Mouse (Mus musculus) heart, embryonic 12.5 days (tissue): ENCODE measurements at regions not wholly inside any gene's neighbourhood (a gene's known extent, or its start where the extent isn't known, plus 50 kb on each side); places are given as distances from the start of the nearest gene placed in this dataset.

Experiments
- ATAC-seq: fragments of 200-750 bp; cut with Nextera tagmentation; 2 replicates; pipeline ENCODE4 v1.8.0; 2017; ENCODE audit warnings: moderate TSS enrichment, moderate library complexity; ENCODE audit not compliant: insufficient number of reproducible peaks, low FRiP score
- H3K27ac ChIP-seq: fragments of 300-500 bp; sonication (generic); 2 replicates; pipeline ENCODE4 v1.5.1; 2016; ENCODE audit warnings: mild to moderate bottlenecking, moderate library complexity; ENCODE audit not compliant: poor library complexity, severe bottlenecking
- H3K27me3 ChIP-seq: fragments of 300-500 bp; sonication (generic); replicated peaks from 2 replicates; pipeline ENCODE4 v1.6.1; 2016; ENCODE audit warnings: mild to moderate bottlenecking, moderate library complexity
- H3K36me3 ChIP-seq: fragments of 300-500 bp; sonication (generic); 2 replicates; pipeline ENCODE4 v1.6.1; 2016; ENCODE audit warnings: mild to moderate bottlenecking, moderate library complexity
- H3K4me1 ChIP-seq: fragments of 300-500 bp; sonication (generic); replicated peaks from 2 replicates; pipeline ENCODE4 v1.6.1; 2016; ENCODE audit warnings: mild to moderate bottlenecking
- H3K4me2 ChIP-seq: fragments of 300-500 bp; sonication (generic); 2 replicates; pipeline ENCODE4 v1.6.1; 2016; ENCODE audit warnings: mild to moderate bottlenecking, moderate library complexity
- H3K4me3 ChIP-seq: fragments of 300-500 bp; sonication (generic); 2 replicates; pipeline ENCODE4 v1.5.1; 2016; ENCODE audit warnings: mild to moderate bottlenecking
- H3K9ac ChIP-seq: fragments of 300-500 bp; sonication (generic); 2 replicates; pipeline ENCODE4 v1.6.1; 2016; ENCODE audit warnings: mild to moderate bottlenecking, moderate library complexity
- H3K9me3 ChIP-seq: fragments of 300-500 bp; sonication (generic); replicated peaks from 2 replicates; pipeline ENCODE4 v1.6.1; 2016; ENCODE audit warnings: mild to moderate bottlenecking, moderate library complexity
- WGBS: fragments of 180-500 bp; shearing (Covaris S2); methylation state at CpG from one replicate; pipeline ENCODE4 v1.1.7; 2016; 5-methylcytosine and 5-hydroxymethylcytosine counted together

DNA sequence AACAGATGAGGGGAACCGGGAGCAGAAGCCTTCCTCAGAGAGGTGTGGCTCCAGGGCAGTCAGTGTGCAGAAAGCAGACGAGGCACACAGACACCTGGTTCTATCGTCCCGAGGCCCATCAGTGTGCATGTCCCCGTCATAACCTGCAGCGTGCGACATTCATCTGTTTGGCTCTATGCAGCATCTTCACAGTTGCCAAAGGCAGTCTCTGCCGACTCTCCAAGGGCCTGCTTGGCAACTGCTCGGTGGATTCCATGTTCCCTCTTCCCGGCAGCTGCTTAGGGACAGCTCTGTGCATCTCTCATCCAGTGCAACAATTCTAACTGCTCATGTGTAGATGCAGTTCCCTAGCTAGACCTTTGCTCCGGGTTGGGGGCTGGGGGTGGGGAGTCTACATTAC, 127.8 kb downstream of the Trim29 start:
- no peak for ATAC-seq
- H3K4me2 ChIP-seq: no peak overlapping the region
- no peaks in the 10 kb centered on the region for H3K4me1 ChIP-seq
- WGBS: 80% methylated on average over 11 of the region's 11 CpGs
- H3K4me3 ChIP-seq: no peak overlapping the region
- no peaks in the 10 kb centered on the region for H3K9me3 ChIP-seq
- peaks cover 13% of the 10 kb centered on the region; the same call in 1 of the 2 replicates for H3K27me3 ChIP-seq
- no peaks in the 10 kb centered on the region for H3K36me3 ChIP-seq
- no peak overlapping the region for H3K9ac ChIP-seq
- H3K27ac ChIP-seq: no peak overlapping the region

DNA sequence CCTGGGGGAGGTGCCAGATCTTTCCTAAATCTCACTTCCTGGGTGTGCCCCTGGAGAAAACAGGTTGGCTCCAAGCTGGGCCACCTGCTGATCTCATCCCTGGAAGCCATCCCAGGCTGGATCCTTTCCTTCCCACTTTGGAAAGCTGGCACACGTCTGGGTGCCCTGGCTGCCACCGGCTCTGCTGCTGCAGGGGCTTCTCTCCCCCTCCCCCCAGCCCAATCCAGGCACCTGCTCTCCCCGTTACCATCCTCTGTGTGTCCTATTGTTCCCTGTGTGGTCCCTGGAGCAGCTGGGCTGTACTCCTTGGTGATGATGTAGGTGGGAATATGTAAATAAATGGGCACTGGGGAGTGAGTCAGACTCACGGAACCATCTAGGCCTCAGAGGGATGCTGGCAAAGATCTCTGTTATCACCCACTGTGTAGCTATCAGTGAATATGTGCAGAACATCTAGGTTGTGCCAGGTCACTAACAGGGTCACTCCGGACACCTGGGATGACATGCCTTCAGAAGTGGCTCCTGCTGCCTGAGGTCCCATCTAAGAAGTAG, 130.4 kb downstream of the Trim29 start:
- WGBS: 50% methylated on average over 5 of the region's 5 CpGs
- Histone ChIP-seq H3K27me3 (0 out of 2 replicates have a peak, but pooled peaks cover 10% of the 10 kb centered on the region), H3K4me1 (no peaks in the 10 kb centered on the region), H3K4me3 (no peak overlapping the region), H3K27ac (no peak overlapping the region), H3K9me3 (no peaks in the 10 kb centered on the region), H3K4me2 (no peak overlapping the region), H3K36me3 (no peaks in the 10 kb centered on the region), H3K9ac (no peak overlapping the region)
- no peak for ATAC-seq

GRCm38 (mm10) chr9:43445491-43445890, 134.8 kb downstream of the Trim29 start:
- no peaks in the 10 kb centered on the region for H3K4me1 ChIP-seq
- no peak overlapping the region for H3K4me2 ChIP-seq
- 0 out of 2 replicates have a peak, but pooled peaks cover 7% of the 10 kb centered on the region for H3K27me3 ChIP-seq
- H3K36me3 ChIP-seq: no peaks in the 10 kb centered on the region
- H3K4me3 ChIP-seq: no peak overlapping the region
- no peak overlapping the region for H3K9ac ChIP-seq
- no peak for ATAC-seq
- no peaks in the 10 kb centered on the region for H3K9me3 ChIP-seq
- WGBS: 84% methylated on average over 1 of the region's 1 CpGs
- no peak overlapping the region for H3K27ac ChIP-seq

DNA sequence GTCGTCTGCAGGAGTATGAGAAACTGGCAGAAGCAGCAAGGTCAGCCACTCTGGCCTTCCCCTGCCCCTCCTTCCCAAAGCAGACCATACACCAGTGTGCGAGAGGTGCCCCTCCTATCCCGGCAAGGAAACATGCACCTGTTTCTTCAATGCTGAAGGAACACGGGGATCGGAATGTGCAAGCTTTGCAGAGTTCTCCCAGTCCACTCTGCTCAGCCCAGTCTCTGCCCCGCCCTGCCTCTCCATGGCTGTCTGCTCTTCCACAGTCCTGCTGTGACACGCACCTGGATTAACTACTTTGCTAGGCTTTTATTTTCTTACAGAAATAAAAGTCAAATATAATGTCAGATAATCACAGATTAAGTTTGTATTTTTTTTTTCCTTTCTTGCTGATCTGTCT, 136.7 kb downstream of the Trim29 start:
- no peaks in the 10 kb centered on the region for H3K9me3 ChIP-seq
- no peak overlapping the region for H3K4me2 ChIP-seq
- 77% methylated on average over 7 of the region's 7 CpGs for WGBS
- no peak overlapping the region for H3K27ac ChIP-seq
- no peak overlapping the region for H3K4me3 ChIP-seq
- H3K36me3 ChIP-seq: no peaks in the 10 kb centered on the region
- no peaks in the 10 kb centered on the region for H3K4me1 ChIP-seq
- no peak for ATAC-seq
- no peak overlapping the region for H3K9ac ChIP-seq
- peaks cover 14% of the 10 kb centered on the region for H3K27me3 ChIP-seq

DNA sequence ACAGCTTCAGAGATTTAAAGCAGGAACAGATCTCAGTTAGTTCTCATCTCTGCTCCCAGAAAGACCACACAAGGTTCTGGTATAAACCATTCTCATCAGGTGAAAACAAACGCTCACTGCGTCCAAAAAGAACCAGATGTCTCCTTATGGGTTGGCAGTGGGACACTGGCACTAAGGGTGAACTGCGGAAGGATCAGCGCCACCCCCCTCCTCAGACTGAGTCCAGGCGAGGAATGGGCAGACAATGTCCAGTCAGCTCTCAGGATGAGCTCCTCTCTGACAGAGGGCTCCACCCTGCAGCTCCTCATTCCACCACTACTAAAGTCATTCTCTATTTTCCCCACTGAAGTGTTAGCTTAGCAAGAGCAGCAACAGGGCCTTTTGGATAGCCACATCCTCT, 138.3 kb downstream of the Trim29 start:
- no peaks in the 10 kb centered on the region for H3K9me3 ChIP-seq
- H3K4me1 ChIP-seq: peaks cover 5% of the 10 kb centered on the region; the same call in 1 of the 2 replicates
- WGBS: 79% methylated on average over 5 of the region's 5 CpGs
- no peaks in the 10 kb centered on the region for H3K36me3 ChIP-seq
- ATAC-seq: no peak
- H3K4me2 ChIP-seq: no peak overlapping the region
- no peak overlapping the region for H3K27ac ChIP-seq
- no peak overlapping the region for H3K9ac ChIP-seq
- H3K27me3 ChIP-seq: peaks cover 26% of the 10 kb centered on the region
- H3K4me3 ChIP-seq: no peak overlapping the region

GRCm38 (mm10) chr9:43453953-43454582, 143.4 kb downstream of the Trim29 start:
- Histone ChIP-seq H3K9ac (no peak overlapping the region), H3K27ac (no peak overlapping the region), H3K4me2 (no peak overlapping the region), H3K4me3 (peak overlapping the region; percentile 12; the same call in 1 of the 2 replicates), H3K4me1 (peaks cover 8% of the 10 kb centered on the region; the same call in 1 of the 2 replicates), H3K27me3 (peaks cover 57% of the 10 kb centered on the region), H3K36me3 (no peaks in the 10 kb centered on the region), H3K9me3 (no peaks in the 10 kb centered on the region)
- no peak for ATAC-seq
- 4% methylated on average over 14 of the region's 14 CpGs for WGBS

GRCm38 (mm10) chr9:43457736-43458135, 147.1 kb downstream of the Trim29 start:
- Histone ChIP-seq H3K4me2 (no peak overlapping the region), H3K4me1 (peaks cover 8% of the 10 kb centered on the region; the same call in 1 of the 2 replicates), H3K27ac (no peak overlapping the region), H3K9ac (no peak overlapping the region), H3K9me3 (no peaks in the 10 kb centered on the region), H3K4me3 (no peak overlapping the region), H3K36me3 (no peaks in the 10 kb centered on the region), H3K27me3 (peaks cover 43% of the 10 kb centered on the region)
- no peak for ATAC-seq
- 71% methylated on average over 2 of the region's 2 CpGs for WGBS

GRCm38 (mm10) chr9:43461131-43461530, 150.5 kb downstream of the Trim29 start:
- 50% methylated on average over 2 of the region's 2 CpGs for WGBS
- H3K27me3 ChIP-seq: peaks cover 26% of the 10 kb centered on the region
- H3K9ac ChIP-seq: no peak overlapping the region
- H3K4me2 ChIP-seq: no peak overlapping the region
- no peaks in the 10 kb centered on the region for H3K4me1 ChIP-seq
- H3K27ac ChIP-seq: no peak overlapping the region
- no peaks in the 10 kb centered on the region for H3K9me3 ChIP-seq
- no peaks in the 10 kb centered on the region for H3K36me3 ChIP-seq
- ATAC-seq: no peak
- no peak overlapping the region for H3K4me3 ChIP-seq

- 89% methylated on average over 13 of the region's 13 CpGs for WGBS
Observed at GRCm38 (mm10) chr9:43463445-43464090, 152.9 kb downstream of the Trim29 start.

DNA sequence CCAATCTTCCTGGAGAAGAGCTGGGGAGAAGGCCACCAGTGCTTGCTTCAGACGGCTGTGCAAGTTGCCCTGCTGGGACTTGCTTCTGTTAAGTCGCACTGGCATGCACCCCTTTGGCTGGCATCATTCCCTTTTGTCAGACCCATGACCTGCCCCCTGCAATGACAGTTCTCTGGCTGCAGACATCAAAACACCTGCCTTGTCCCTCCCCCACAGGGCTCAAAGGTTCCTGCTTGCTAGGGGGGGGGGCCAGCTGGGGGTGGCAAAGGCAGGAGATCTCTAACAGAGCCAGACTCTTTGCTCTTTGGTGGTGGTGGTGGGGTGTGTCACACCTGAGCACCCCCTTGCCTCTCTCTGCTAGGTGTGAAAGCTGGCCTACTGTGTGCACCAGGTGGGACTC, 154.5 kb downstream of the Trim29 start:
- Histone ChIP-seq H3K27ac (no peak overlapping the region), H3K4me2 (no peak overlapping the region), H3K36me3 (no peaks in the 10 kb centered on the region), H3K4me1 (no peaks in the 10 kb centered on the region), H3K27me3 (peaks cover 26% of the 10 kb centered on the region), H3K9me3 (no peaks in the 10 kb centered on the region), H3K9ac (no peak overlapping the region), H3K4me3 (no peak overlapping the region)
- WGBS: 37% methylated on average over 2 of the region's 2 CpGs
- ATAC-seq: no peak

More at GRCm38 (mm10) chr9:43463445-43464090, 152.9 kb downstream of the Trim29 start:
- Histone ChIP-seq H3K27me3 (peaks cover 26% of the 10 kb centered on the region), H3K36me3 (no peaks in the 10 kb centered on the region), H3K9me3 (no peaks in the 10 kb centered on the region), H3K9ac (no peak overlapping the region), H3K4me2 (no peak overlapping the region), H3K4me1 (no peaks in the 10 kb centered on the region), H3K4me3 (no peak overlapping the region), H3K27ac (no peak overlapping the region)
- ATAC-seq: no peak

DNA sequence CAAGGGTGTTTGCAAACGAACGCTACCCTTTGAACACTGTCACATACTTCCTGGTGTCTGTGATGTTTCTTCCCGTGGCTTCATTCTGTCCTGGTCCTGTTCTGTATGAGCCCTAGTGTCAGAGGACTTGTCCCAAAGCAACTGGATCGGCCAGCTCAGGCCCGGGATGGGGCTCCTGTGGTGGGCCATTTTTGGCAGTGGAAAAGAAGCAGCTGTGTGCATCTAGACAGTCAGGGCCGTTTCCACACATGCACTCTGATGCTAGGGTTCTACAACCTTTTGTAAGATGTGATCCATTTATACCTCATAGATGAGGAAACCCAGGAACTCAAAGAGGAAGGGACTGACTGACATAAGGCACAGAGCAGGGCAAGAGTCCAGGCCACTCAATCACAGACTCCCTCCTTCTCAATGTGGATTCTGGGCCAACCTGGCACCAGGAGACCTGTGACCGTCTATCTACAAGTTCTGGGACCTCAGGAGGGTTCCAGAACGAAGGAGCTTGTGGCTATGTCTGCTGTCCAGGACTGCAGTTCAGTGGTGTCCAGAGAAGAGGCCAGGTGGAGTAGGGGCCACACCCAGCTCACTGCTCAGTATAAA, 155.2 kb downstream of the Trim29 start:
- H3K27ac ChIP-seq: no peak overlapping the region
- H3K27me3 ChIP-seq: peaks cover 26% of the 10 kb centered on the region
- WGBS: 67% methylated on average over 8 of the region's 8 CpGs
- no peaks in the 10 kb centered on the region for H3K4me1 ChIP-seq
- no peaks in the 10 kb centered on the region for H3K36me3 ChIP-seq
- H3K4me3 ChIP-seq: no peak overlapping the region
- no peaks in the 10 kb centered on the region for H3K9me3 ChIP-seq
- H3K9ac ChIP-seq: no peak overlapping the region
- no peak for ATAC-seq
- H3K4me2 ChIP-seq: no peak overlapping the region
